Mouse (Mus musculus): Measurements from ENCODE around the gene Scrg1.
"Not testable (repeated sequence)": the region's sequence is repeated elsewhere in the genome, so short reads cannot be mapped to it uniquely, and the experiment has no call there.

Gene Scrg1

DNA sequence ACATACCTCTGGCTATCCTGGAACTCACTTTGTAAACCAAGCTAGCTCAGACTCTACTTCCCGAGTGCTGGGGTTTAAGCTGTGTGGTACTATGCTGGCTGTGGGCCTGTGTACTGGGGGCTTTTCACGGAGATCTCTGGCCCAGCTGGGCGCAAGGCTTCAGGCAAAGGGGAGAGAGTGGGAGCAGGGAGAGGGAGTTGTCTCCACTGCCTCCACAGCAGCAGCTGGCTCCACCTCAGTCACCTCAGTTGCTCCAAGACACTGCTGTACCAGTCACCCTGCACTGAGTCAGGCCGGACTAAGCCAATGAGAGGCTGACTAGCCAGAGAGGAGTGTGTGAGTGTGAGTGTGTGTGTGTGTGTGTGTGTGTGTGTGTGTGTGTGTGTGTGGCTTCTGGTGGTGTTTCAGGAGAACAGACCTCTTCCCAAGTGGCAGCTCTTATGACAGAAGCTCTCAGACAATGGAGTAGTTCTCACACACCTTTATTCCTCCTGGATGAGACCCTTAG is 51.9 kb downstream of the Scrg1 start:
- in situ Hi-C loops (cut with MboI; ENCODE audit: low sequenced_read_pairs) = no loop called here

DNA sequence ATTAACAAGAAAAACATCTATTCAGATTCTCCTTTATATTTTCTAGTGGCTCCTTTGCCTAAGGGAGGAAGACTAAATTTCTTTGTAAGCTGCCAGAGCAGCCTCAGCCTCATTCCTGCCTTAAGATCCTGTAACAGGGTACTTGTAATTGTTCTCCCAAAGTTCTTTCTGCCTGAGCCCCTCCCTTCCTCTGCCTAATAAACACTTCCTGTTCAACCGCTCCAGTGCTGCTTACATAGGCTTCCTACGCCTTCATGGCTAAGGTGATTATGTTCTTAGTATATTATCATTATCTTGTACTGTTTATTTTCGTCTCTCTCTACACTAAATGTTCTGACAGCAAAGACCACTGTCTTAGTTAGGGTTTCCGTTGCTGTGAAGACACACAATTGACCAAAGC is 52.9 kb downstream of the Scrg1 start:
- in situ Hi-C loops (cut with MboI; ENCODE audit: low sequenced_read_pairs) = no loop called here

DNA sequence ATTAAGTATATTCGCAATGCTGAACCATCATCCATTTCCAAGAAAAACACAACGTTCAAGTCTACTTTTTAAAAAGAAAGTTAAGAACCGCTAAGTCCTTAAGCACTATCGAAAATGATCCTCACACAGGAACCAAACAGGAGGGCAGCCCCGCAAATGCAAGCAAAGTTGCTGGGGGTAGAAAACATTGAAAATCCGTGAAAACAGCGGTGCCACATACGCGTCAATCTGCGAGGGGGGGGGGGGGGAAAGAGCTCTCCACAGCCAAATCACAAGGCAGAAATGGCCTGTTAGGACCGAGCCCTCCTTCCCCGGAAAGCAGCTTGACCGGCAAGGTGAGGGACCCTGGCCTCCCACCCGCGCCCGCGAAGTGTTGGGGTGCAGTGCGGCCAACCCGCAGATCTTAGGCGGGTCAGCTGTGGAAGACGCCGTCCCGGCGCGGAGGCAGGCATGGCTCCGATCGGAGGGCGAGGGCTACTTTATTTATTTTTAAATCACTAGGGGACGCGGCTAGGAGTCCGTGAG is 55.1 kb downstream of the Scrg1 start:
- in situ Hi-C loops (cut with MboI; ENCODE audit: low sequenced_read_pairs) = no loop called here

DNA sequence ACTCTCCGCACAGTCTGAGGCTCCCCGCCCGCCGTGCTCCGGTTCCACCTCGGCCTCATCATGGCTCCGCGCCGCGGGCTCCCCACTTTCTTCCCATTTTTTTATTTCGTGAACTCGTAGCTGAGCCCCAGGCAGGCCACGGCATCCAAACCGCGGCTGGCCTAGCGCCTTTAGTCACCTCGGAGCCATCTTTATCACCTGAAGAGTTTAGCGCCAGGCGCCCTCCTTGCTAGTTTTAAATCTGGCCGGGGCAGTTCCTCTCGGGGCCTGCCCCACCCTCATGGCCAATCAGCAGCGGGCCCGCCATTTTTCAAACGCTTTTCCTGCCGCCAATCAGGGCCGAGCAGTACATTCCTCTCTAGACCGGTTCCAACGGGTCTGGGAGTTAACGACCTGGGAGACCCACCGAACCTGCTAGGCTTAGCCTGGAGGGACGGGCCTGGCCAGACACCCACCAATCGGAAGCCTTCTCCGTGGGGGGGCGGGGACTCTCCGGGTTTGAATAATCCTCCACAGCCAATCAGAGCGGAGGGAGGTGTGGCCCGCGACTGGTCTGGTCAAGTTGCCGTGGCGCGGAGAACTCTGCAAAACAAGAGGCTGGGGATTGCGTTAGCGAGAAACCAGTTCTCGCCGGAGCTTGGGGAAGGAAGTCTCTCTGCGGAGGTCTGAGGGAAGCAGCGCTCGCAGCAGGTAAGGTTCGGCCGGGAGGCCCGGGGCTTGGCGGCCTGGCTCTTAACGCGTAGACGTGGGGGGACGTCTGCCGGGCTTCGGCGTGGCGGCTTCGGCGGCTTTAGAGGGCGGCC is 55.8 kb downstream of the Scrg1 start, which contains the start of gene Hmgb2:
Gene Hmgb2 (plus strand): TSS at position 592 of the 803 bp plus-strand sequence.
- in situ Hi-C loops (cut with MboI; ENCODE audit: low sequenced_read_pairs) = no loop called here

DNA sequence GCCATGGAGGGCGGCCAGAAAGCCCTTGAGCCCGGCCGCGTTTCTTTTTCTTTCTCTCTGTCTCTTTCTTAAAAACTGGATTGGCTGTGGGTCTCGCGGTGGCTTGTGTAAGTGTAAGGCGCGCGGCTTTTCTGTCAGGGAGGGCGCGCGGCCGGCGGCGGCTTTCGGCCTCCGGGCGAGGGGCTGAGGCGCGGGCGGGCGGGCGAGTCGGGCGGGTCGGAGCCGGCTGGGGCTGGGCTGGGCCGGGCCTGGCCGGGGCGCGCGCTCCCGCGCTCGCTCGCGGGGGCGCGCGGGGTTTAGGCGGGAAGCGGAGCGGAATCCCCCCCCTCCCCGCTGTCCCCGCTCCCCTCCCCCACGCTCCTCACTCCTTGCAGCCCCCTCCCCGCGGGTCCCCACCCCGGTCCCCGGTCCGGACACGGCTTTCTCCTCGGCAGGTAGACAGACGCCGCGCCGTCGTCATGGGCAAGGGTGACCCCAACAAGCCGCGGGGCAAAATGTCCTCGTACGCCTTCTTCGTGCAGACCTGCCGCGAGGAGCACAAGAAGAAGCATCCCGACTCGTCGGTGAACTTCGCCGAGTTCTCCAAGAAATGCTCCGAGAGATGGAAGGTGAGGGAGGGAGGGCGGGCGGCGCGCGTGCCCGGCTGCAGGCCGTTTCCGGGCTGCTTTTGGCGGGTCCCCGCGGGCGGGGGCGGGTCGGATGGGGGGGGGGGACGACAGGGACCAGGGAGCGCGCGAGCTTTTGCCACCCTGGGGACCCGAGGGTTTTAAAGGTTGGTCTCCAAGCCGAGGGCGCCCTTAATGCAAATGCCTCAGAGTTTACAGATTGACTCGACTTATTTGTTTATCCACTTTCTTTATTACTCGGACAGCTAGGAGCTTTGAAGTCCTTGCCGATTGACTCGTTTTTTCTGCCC is 56.7 kb downstream of the Scrg1 start:
- in situ Hi-C loops (cut with MboI; ENCODE audit: low sequenced_read_pairs) = no loop called here

DNA sequence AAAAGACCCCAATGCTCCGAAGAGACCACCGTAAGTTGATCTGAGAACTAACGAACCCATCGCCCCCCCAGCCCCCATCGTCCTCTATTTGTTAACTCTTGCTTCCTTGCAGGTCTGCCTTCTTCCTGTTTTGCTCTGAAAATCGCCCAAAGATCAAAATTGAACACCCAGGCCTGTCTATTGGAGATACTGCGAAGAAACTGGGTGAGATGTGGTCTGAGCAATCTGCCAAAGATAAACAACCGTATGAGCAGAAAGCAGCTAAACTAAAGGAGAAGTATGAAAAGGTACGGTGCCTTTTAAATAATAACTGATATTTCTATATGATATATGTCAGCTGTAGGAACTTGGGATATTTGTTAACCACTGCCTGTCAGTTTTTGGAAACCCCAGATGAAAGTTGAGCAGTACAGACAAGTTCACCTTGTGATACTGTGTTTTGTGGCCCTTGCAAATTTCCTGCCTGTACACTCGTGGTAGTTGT is 57.5 kb downstream of the Scrg1 start:
- in situ Hi-C loops (cut with MboI; ENCODE audit: low sequenced_read_pairs) = not testable (repeated sequence)

DNA sequence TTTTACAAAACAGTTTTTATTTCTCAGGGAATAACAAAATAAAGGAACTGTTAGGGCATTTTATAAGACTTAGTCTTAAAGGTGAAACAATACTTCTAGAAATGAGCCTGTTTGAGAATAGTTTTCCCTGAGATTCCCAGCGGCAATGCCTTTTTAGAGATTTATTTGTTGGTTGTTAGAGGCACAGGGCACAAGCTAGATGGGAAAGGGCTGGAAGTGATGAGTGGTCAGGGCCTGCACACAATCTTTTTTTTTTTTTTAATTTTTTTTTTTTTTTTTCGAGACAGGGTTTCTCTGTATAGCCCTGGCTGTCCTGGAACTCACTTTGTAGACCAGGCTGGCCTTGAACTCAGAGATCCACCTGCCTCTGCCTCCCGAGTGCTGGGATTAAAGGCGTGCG is 61.0 kb downstream of the Scrg1 start:
- in situ Hi-C loops (cut with MboI; ENCODE audit: low sequenced_read_pairs) = not testable (repeated sequence)

DNA sequence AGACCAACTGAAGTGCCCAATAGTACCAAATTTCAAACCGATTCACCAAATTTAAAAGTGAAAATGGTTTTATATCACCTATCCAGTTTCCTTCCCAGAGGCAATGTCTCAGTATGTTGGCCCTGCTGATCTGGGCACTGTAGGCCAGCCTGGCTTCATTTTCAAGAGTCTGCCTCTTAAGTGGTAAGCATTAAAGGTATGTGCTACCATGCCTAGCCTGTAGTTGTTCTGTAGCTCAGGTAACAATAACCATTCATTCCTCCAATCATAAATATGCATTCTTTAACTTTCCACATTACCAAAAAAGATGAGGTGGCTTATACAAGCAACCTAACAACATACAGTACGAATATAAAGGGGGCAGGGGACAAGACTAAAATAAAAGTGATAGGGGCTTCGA is 62.0 kb downstream of the Scrg1 start:
- in situ Hi-C loops (cut with MboI; ENCODE audit: low sequenced_read_pairs) = no loop called here

DNA sequence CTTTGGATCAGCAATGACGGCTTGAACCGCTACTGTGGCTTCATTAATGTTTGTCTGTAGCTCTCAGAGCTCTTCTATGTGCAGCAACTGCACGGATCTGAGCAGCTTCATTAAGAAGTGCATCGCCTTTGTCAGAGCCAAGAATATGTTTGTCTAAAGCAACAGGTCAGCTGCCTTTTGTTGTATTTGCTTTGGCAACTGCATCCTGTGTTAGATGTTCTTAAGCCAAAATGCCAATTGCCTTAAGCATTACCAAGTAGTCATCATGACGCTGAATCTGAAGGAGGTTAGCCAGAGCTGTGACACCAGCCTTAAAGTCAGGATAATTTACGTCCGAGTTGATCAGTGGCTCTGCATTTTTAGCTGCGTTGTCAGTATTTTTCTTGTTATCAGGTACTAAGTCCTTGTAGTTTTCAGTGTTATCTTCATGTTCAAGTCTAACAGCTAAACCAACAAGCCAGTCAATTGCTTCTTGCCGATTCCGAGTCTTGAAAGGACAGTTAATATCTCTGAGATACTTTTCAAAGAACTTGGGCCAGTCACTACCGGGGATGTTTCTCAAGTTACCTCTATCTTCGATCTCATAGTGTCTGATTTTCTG is 64.6 kb downstream of the Scrg1 start:
- in situ Hi-C loops (cut with MboI; ENCODE audit: low sequenced_read_pairs) = no loop called here

Measured in CH12F3 (cell line).